Mouse (Mus musculus): ENCODE measurements around the gene Cabin1. TPM values are rescaled to one million over a fixed set of nuclear protein-coding genes. Genes with fewer than 3 reads are reported as not detected.

The Cabin1 gene
- total RNA-seq, 1 experiment, result 59.0 TPM

- no peak overlapping the region for H3K4me3 ChIP-seq (ENCODE audit: insufficient read depth in 1 of 2, low read depth in 1 of 2, low read length in 2 of 2, poor library complexity in 1 of 2, severe bottlenecking in 1 of 2)
- peaks cover 0 to 2% of the 10 kb centered on the region in 2 experiments; a peak in 2 of 4 replicates for H3K4me1 ChIP-seq (ENCODE audit: control insufficient read depth in 2 of 2, insufficient read depth in 2 of 2, low read length in 2 of 2, poor library complexity in 1 of 2)
- in situ Hi-C loops (cut with MboI; ENCODE audit: low sequenced_read_pairs in 2 of 2, unreplicated experiment in 2 of 2), result no loop called here
- peaks cover 20% of the 10 kb centered on the region; the same call in 1 of the 2 replicates for H3K36me3 ChIP-seq (ENCODE audit: control insufficient read depth, insufficient read depth, low read length, poor library complexity, severe bottlenecking)
- no peak overlapping the region for H3K9ac ChIP-seq (ENCODE audit: insufficient read depth, low read depth, low read length, poor library complexity, severe bottlenecking)
- no peak overlapping the region for H3K27ac ChIP-seq (ENCODE audit: insufficient read depth, low read depth, low read length, poor library complexity, severe bottlenecking)
- TF ChIP-seq ZC3H11A (IDR thresholded peaks at IDR 0.05; ENCODE audit: borderline replicate concordance, low read depth, low read length) (no peak), HCFC1 (IDR thresholded peaks at IDR 0.05; ENCODE audit: borderline replicate concordance, insufficient read depth, low read length) (no peak), MAFK (IDR thresholded peaks at IDR 0.05; ENCODE audit: insufficient read depth, low read depth, low read length) (no peak), ZNF384 (IDR thresholded peaks at IDR 0.05; ENCODE audit: low read depth, low read length) (no peak), CHD2 (IDR thresholded peaks at IDR 0.05; ENCODE audit: low read depth, low read length) (no peak)
- no peaks in the 10 kb centered on the region for H3K9me3 ChIP-seq (ENCODE audit: control insufficient read depth, insufficient read depth, low read depth, low read length)
- DNase-seq (ENCODE audit: low read depth, low spot score), result no peak
Observed at GRCm38 (mm10) chr10:75676819-75677565, 87.1 kb downstream of the Cabin1 start.

- Histone ChIP-seq H3K36me3 (ENCODE audit: control insufficient read depth, insufficient read depth, low read length, poor library complexity, severe bottlenecking) (peaks cover 18% of the 10 kb centered on the region; the same call in 1 of the 2 replicates), H3K27ac (ENCODE audit: insufficient read depth, low read depth, low read length, poor library complexity, severe bottlenecking) (no peak overlapping the region; the same call in 1 of the 2 replicates), H3K9me3 (ENCODE audit: control insufficient read depth, insufficient read depth, low read depth, low read length) (no peaks in the 10 kb centered on the region), H3K4me3 (ENCODE audit: insufficient read depth in 1 of 2, low read depth in 1 of 2, low read length in 2 of 2, poor library complexity in 1 of 2, severe bottlenecking in 1 of 2) (no peak overlapping the region), H3K9ac (ENCODE audit: insufficient read depth, low read depth, low read length, poor library complexity, severe bottlenecking) (no peak overlapping the region), H3K4me1 (ENCODE audit: control insufficient read depth in 2 of 2, insufficient read depth in 2 of 2, low read length in 2 of 2, poor library complexity in 1 of 2) (peaks cover 0 to 2% of the 10 kb centered on the region in 2 experiments; a peak in 2 of 4 replicates)
- TF ChIP-seq HCFC1 (IDR thresholded peaks at IDR 0.05; ENCODE audit: borderline replicate concordance, insufficient read depth, low read length), result no peak
- no peak for TF ChIP-seq CHD2 (IDR thresholded peaks at IDR 0.05; ENCODE audit: low read depth, low read length)
- TF ChIP-seq MAFK (IDR thresholded peaks at IDR 0.05; ENCODE audit: insufficient read depth, low read depth, low read length), result no peak
- TF ChIP-seq ZC3H11A (IDR thresholded peaks at IDR 0.05; ENCODE audit: borderline replicate concordance, low read depth, low read length), result no peak
- TF ChIP-seq ZNF384 (IDR thresholded peaks at IDR 0.05; ENCODE audit: low read depth, low read length), result no peak
- in situ Hi-C loops (cut with MboI; ENCODE audit: low sequenced_read_pairs in 2 of 2, unreplicated experiment in 2 of 2), result no loop called here
- no peak for DNase-seq (ENCODE audit: low read depth, low spot score)
Observed at GRCm38 (mm10) chr10:75676286-75676685, 87.9 kb downstream of the Cabin1 start.

- Histone ChIP-seq H3K36me3 (ENCODE audit: control insufficient read depth, insufficient read depth, low read length, poor library complexity, severe bottlenecking) (peaks cover 15% of the 10 kb centered on the region; the same call in 1 of the 2 replicates), H3K4me3 (ENCODE audit: insufficient read depth in 1 of 2, low read depth in 1 of 2, low read length in 2 of 2, poor library complexity in 1 of 2, severe bottlenecking in 1 of 2) (no peak overlapping the region), H3K9me3 (ENCODE audit: control insufficient read depth, insufficient read depth, low read depth, low read length) (no peaks in the 10 kb centered on the region), H3K9ac (ENCODE audit: insufficient read depth, low read depth, low read length, poor library complexity, severe bottlenecking) (no peak overlapping the region), H3K27ac (ENCODE audit: insufficient read depth, low read depth, low read length, poor library complexity, severe bottlenecking) (no peak overlapping the region; the same call in 1 of the 2 replicates), H3K4me1 (ENCODE audit: control insufficient read depth in 2 of 2, insufficient read depth in 2 of 2, low read length in 2 of 2, poor library complexity in 1 of 2) (peaks cover 0 to 2% of the 10 kb centered on the region in 2 experiments; a peak in 2 of 4 replicates)
- DNase-seq (ENCODE audit: low read depth, low spot score), result no peak
- in situ Hi-C loops (cut with MboI; ENCODE audit: low sequenced_read_pairs in 2 of 2, unreplicated experiment in 2 of 2), result no loop called here
- no peak for TF ChIP-seq ZC3H11A (IDR thresholded peaks at IDR 0.05; ENCODE audit: borderline replicate concordance, low read depth, low read length)
- no peak for TF ChIP-seq CHD2 (IDR thresholded peaks at IDR 0.05; ENCODE audit: low read depth, low read length)
- no peak for TF ChIP-seq MAFK (IDR thresholded peaks at IDR 0.05; ENCODE audit: insufficient read depth, low read depth, low read length)
- TF ChIP-seq HCFC1 (IDR thresholded peaks at IDR 0.05; ENCODE audit: borderline replicate concordance, insufficient read depth, low read length), result no peak
- TF ChIP-seq ZNF384 (IDR thresholded peaks at IDR 0.05; ENCODE audit: low read depth, low read length), result no peak
Observed at GRCm38 (mm10) chr10:75675594-75675993, 88.5 kb downstream of the Cabin1 start.

- DNase-seq (ENCODE audit: low read depth, low spot score), result no peak
Observed at GRCm38 (mm10) chr10:75669936-75670335, 94.2 kb downstream of the Cabin1 start.

More at GRCm38 (mm10) chr10:75669936-75670335, 94.2 kb downstream of the Cabin1 start:
- Histone ChIP-seq H3K9me3 (ENCODE audit: control insufficient read depth, insufficient read depth, low read depth, low read length) (no peaks in the 10 kb centered on the region), H3K4me1 (ENCODE audit: control insufficient read depth in 2 of 2, insufficient read depth in 2 of 2, low read length in 2 of 2, poor library complexity in 1 of 2) (peaks cover 2 to 10% of the 10 kb centered on the region in 2 experiments; a peak in 1 of 4 replicates), H3K4me3 (ENCODE audit: insufficient read depth in 1 of 2, low read depth in 1 of 2, low read length in 2 of 2, poor library complexity in 1 of 2, severe bottlenecking in 1 of 2) (no peak overlapping the region), H3K27ac (ENCODE audit: insufficient read depth, low read depth, low read length, poor library complexity, severe bottlenecking) (no peak overlapping the region), H3K36me3 (ENCODE audit: control insufficient read depth, insufficient read depth, low read length, poor library complexity, severe bottlenecking) (peaks cover 11% of the 10 kb centered on the region; the same call in 1 of the 2 replicates), H3K9ac (ENCODE audit: insufficient read depth, low read depth, low read length, poor library complexity, severe bottlenecking) (no peak overlapping the region)
- TF ChIP-seq HCFC1 (IDR thresholded peaks at IDR 0.05; ENCODE audit: borderline replicate concordance, insufficient read depth, low read length) (no peak), ZNF384 (IDR thresholded peaks at IDR 0.05; ENCODE audit: low read depth, low read length) (no peak), CHD2 (IDR thresholded peaks at IDR 0.05; ENCODE audit: low read depth, low read length) (no peak)
- in situ Hi-C loops (cut with MboI; ENCODE audit: low sequenced_read_pairs in 2 of 2, unreplicated experiment in 2 of 2), result no loop called here
